Mouse (Mus musculus) bone marrow, adult 2 months (tissue): ENCODE data around the gene Amdhd1.

Source experiments
- CTCF ChIP-seq: fragments of 200-500 bp; IDR thresholded peaks from 2 replicates; pipeline ENCODE4 v1.5.1; 2011; ENCODE audit warnings: low read length, control low read depth; ENCODE audit not compliant: control insufficient read depth, insufficient read depth
- POLR2A ChIP-seq: fragments of 200-500 bp; IDR thresholded peaks from 2 replicates; pipeline ENCODE4 v1.6.1; 2011; ENCODE audit warnings: low read depth, mild to moderate bottlenecking, control low read depth, low read length, borderline replicate concordance; ENCODE audit not compliant: control insufficient read depth

- TF ChIP-seq POLR2A (no peak), CTCF (no peak)
Measured at GRCm38 (mm10) chr10:93559786-93560185, 20.0 kb upstream of the Amdhd1 start.
